ENCODE assay signal across 11 mouse cellular contexts in the genomic region with DNA sequence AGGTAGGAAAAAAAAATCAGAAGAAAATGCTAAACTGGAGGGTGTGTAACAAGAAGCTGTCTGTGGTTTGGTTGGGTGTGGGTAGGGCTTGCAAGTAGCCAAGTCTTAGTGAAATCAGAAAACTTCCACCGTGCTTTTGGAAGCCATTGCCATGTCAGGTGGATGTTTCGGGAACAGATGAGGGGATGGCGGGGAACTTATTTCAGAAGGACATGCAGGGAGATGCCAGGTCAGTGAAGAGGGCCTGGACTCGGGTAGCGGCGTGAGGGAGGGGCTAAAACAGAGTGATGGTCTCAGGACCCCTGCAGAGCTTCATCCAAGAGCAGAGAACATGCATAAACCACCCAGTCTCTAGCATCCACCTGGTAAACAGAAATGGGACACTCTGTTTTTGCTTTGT.
"Had no signal": no experiment of that assay in that cellular context is flagged by ENCODE, and none has a peak within 500 bp of the region (broad histone marks: within the 10 kb centered on the region; RNA-seq: fewer than 3 reads in every experiment).

No protein-coding gene starts in this region.

- DNase-seq: kidney, postnatal 14 days; lung, adult 2 months; right cerebral cortex, postnatal 14 days; thymus, adult 18-20 months; thymus, postnatal 14 days had no signal

- H3K27ac ChIP-seq: left cerebral cortex, adult 2 months; limb, embryonic 10.5 days; liver, embryonic 15.5 days; midbrain, embryonic 13.5 days had no signal

- H3K4me1 ChIP-seq: liver, embryonic 15.5 days had no signal

- ATAC-seq: lung, postnatal 0 days; midbrain, embryonic 13.5 days had no signal

- H3K4me2 ChIP-seq: liver, embryonic 11.5 days; liver, embryonic 15.5 days; midbrain, embryonic 13.5 days had no signal

- H3K27me3 ChIP-seq: liver, embryonic 15.5 days; midbrain, embryonic 13.5 days had no signal

- H3K4me3 ChIP-seq: left cerebral cortex, adult 2 months; limb, embryonic 10.5 days; liver, embryonic 15.5 days; midbrain, embryonic 13.5 days had no signal

- H3K9ac ChIP-seq: liver, embryonic 15.5 days; midbrain, embryonic 13.5 days had no signal

- H3K36me3 ChIP-seq: limb, embryonic 10.5 days; liver, embryonic 15.5 days; midbrain, embryonic 13.5 days had no signal

- H3K9me3 ChIP-seq: limb, embryonic 10.5 days; liver, embryonic 15.5 days; midbrain, embryonic 13.5 days had no signal
